Mouse (Mus musculus): ENCODE measurements at regions not wholly inside any gene's neighbourhood (a gene's known extent, or its start where the extent isn't known, plus 50 kb on each side); places are given as distances from the start of the nearest gene placed in this dataset.

GRCm38 (mm10) chr14:110243549-110243948, 511.4 kb downstream of the Slitrk6 start:
- H3K9ac ChIP-seq (ENCODE audit: insufficient read depth, low read depth): no peak overlapping the region
- H3K4me2 ChIP-seq (ENCODE audit: insufficient read depth, low read depth, poor library complexity, severe bottlenecking): no peak overlapping the region
- no peaks in the 10 kb centered on the region for H3K27me3 ChIP-seq (replicated peaks)
- no peak for TF ChIP-seq ELF1 (IDR thresholded peaks at IDR 0.05; ENCODE audit: low read depth, low read length)
- TF ChIP-seq ZC3H11A (IDR thresholded peaks at IDR 0.05; ENCODE audit: low read depth, low read length): no peak
- no peak for TF ChIP-seq CHD2 (IDR thresholded peaks at IDR 0.05; ENCODE audit: low read length)
- no peak for TF ChIP-seq KAT2A (IDR thresholded peaks at IDR 0.05; ENCODE audit: insufficient replicate concordance, low read length)
- TF ChIP-seq NRF1 (IDR thresholded peaks at IDR 0.05; ENCODE audit: low read depth, low read length): no peak
- TF ChIP-seq MAZ (IDR thresholded peaks at IDR 0.05; ENCODE audit: low read depth, low read length): no peak
- TF ChIP-seq JUN (IDR thresholded peaks at IDR 0.05; ENCODE audit: insufficient read depth, low read depth, low read length): no peak
- no peak for TF ChIP-seq POLR2A (IDR thresholded peaks at IDR 0.05; ENCODE audit: low read depth, low read length)
- TF ChIP-seq PAX5 (IDR thresholded peaks at IDR 0.05; ENCODE audit: low read length): no peak
- TF ChIP-seq RAD21 (IDR thresholded peaks at IDR 0.05; ENCODE audit: low read depth, low read length): no peak
- no peak for TF ChIP-seq MAX (IDR thresholded peaks at IDR 0.05; ENCODE audit: low read length)
- TF ChIP-seq POLR2AphosphoS2 (IDR thresholded peaks at IDR 0.05; ENCODE audit: low read depth, low read length): no peak
- no peak for TF ChIP-seq TBP (conservative IDR thresholded peaks at IDR 0.05; ENCODE audit: low read depth, low read length)
- TF ChIP-seq UBTF (IDR thresholded peaks at IDR 0.05; ENCODE audit: low read depth, low read length): no peak
- TF ChIP-seq GABPA (IDR thresholded peaks at IDR 0.05; ENCODE audit: insufficient replicate concordance, low read depth, low read length): no peak
- no peak for TF ChIP-seq ZKSCAN1 (IDR thresholded peaks at IDR 0.05; ENCODE audit: borderline replicate concordance, low read depth, low read length)
- peaks cover 24% of the 10 kb centered on the region for H3K9me3 ChIP-seq (replicated peaks; ENCODE audit: low read length)
- no peak for DNase-seq (ENCODE audit: extremely low read depth)
- H3K36me3 ChIP-seq (replicated peaks in 1 of 2; ENCODE audit: control insufficient read depth in 1 of 2, insufficient read depth in 1 of 2, low read length in 1 of 2): no peaks in the 10 kb centered on the region
- H3K4me1 ChIP-seq (ENCODE audit: control insufficient read depth in 1 of 2, insufficient read depth in 2 of 2): no peaks in the 10 kb centered on the region
- no peaks in the 10 kb centered on the region for H3K79me2 ChIP-seq (replicated peaks; ENCODE audit: control insufficient read depth, extremely low read depth, insufficient read depth, poor library complexity, severe bottlenecking)
- dilution Hi-C loops (cut with MboI; ENCODE audit: extremely low pct_ligation_motif_present, extremely low pct_unique_long_range_greater_than_20kb, low sequenced_read_pairs): no loop called here
- in situ Hi-C loops (cut with MboI; ENCODE audit: low pct_ligation_motif_present, low pct_unique_long_range_greater_than_20kb, low sequenced_read_pairs): no loop called here
- no peak overlapping the region for H3K4me3 ChIP-seq (replicated peaks in 1 of 3; ENCODE audit: low read depth in 2 of 3, low read length in 2 of 3, poor library complexity in 1 of 3)
- no peak overlapping the region for H3K27ac ChIP-seq (ENCODE audit: insufficient read depth, low read depth)

- H3K79me2 ChIP-seq (replicated peaks; ENCODE audit: control insufficient read depth, extremely low read depth, insufficient read depth, poor library complexity, severe bottlenecking): no peaks in the 10 kb centered on the region
- in situ Hi-C loops (cut with MboI; ENCODE audit: low pct_ligation_motif_present, low pct_unique_long_range_greater_than_20kb, low sequenced_read_pairs): no loop called here
- DNase-seq (ENCODE audit: extremely low read depth): no peak
Measured at GRCm38 (mm10) chr14:110238800-110239199, 516.1 kb downstream of the Slitrk6 start.

More at GRCm38 (mm10) chr14:110238800-110239199, 516.1 kb downstream of the Slitrk6 start:
- H3K4me1 ChIP-seq (ENCODE audit: control insufficient read depth in 1 of 2, insufficient read depth in 2 of 2): no peaks in the 10 kb centered on the region
- no peaks in the 10 kb centered on the region for H3K27me3 ChIP-seq (replicated peaks)
- no peak overlapping the region for H3K27ac ChIP-seq (ENCODE audit: insufficient read depth, low read depth)
- TF ChIP-seq USF1 (IDR thresholded peaks at IDR 0.05; ENCODE audit: low read depth, low read length): no peak
- no peak for TF ChIP-seq KAT2A (IDR thresholded peaks at IDR 0.05; ENCODE audit: insufficient replicate concordance, low read length)
- no peak for TF ChIP-seq NRF1 (IDR thresholded peaks at IDR 0.05; ENCODE audit: low read depth, low read length)
- TF ChIP-seq MAZ (IDR thresholded peaks at IDR 0.05; ENCODE audit: low read depth, low read length): no peak
- TF ChIP-seq TCF12 (IDR thresholded peaks at IDR 0.05; ENCODE audit: low read depth, low read length): no peak
- TF ChIP-seq POLR2A (IDR thresholded peaks at IDR 0.05; ENCODE audit: low read depth, low read length): no peak
- no peak for TF ChIP-seq IRF4 (IDR thresholded peaks at IDR 0.05; ENCODE audit: low read depth, low read length)
- dilution Hi-C loops (cut with MboI; ENCODE audit: extremely low pct_ligation_motif_present, extremely low pct_unique_long_range_greater_than_20kb, low sequenced_read_pairs): no loop called here
- no peak overlapping the region for H3K9ac ChIP-seq (ENCODE audit: insufficient read depth, low read depth)
- H3K36me3 ChIP-seq (replicated peaks in 1 of 2; ENCODE audit: control insufficient read depth in 1 of 2, insufficient read depth in 1 of 2, low read length in 1 of 2): no peaks in the 10 kb centered on the region
- peaks cover 24% of the 10 kb centered on the region for H3K9me3 ChIP-seq (replicated peaks; ENCODE audit: low read length)
- H3K4me3 ChIP-seq (replicated peaks in 1 of 3; ENCODE audit: low read depth in 2 of 3, low read length in 2 of 3, poor library complexity in 1 of 3): no peak overlapping the region
- H3K4me2 ChIP-seq (ENCODE audit: insufficient read depth, low read depth, poor library complexity, severe bottlenecking): no peak overlapping the region

All from CH12.LX (cell line).